Mouse (Mus musculus) ES-Bruce4 (cell line): ENCODE results near the gene Apoa5. TPM values are rescaled to one million over a fixed set of nuclear protein-coding genes. Genes with fewer than 3 reads are reported as not detected.

Source experiments
- H3K27ac ChIP-seq: 2 replicates; pipeline ENCODE4 v1.5.1; 2012; ENCODE audit warnings: low read length, inconsistent platforms; ENCODE audit not compliant: insufficient read depth
- H3K27me3 ChIP-seq: 2 replicates; pipeline ENCODE4 v1.6.1; 2012; ENCODE audit warnings: mild to moderate bottlenecking, low read length, inconsistent platforms; ENCODE audit not compliant: control insufficient read depth, poor library complexity, insufficient read depth, severe bottlenecking
- H3K36me3 ChIP-seq: 2 replicates; pipeline ENCODE4 v1.6.1; 2012; ENCODE audit warnings: inconsistent platforms, mild to moderate bottlenecking, low read length, moderate library complexity; ENCODE audit not compliant: control insufficient read depth, poor library complexity, insufficient read depth, severe bottlenecking
- H3K4me1 ChIP-seq: one replicate; pipeline ENCODE4 v1.8.1; 2011; ENCODE audit warnings: low read length; ENCODE audit not compliant: control insufficient read depth, insufficient read depth
- H3K4me3 ChIP-seq: 2 replicates; pipeline ENCODE4 v1.5.1; 2011; ENCODE audit warnings: low read depth, mild to moderate bottlenecking, low read length
- H3K9ac ChIP-seq: 2 replicates; pipeline ENCODE4 v1.6.1; 2012; ENCODE audit warnings: low read depth, mild to moderate bottlenecking, inconsistent platforms; ENCODE audit not compliant: poor library complexity, severe bottlenecking
- H3K9me3 ChIP-seq: replicated peaks from 2 replicates; pipeline ENCODE4 v1.6.1; 2012; ENCODE audit warnings: mild to moderate bottlenecking, low read length, inconsistent platforms; ENCODE audit not compliant: control insufficient read depth, poor library complexity, insufficient read depth, severe bottlenecking
- CTCF ChIP-seq: IDR thresholded peaks from one replicate; pipeline ENCODE4 v1.8.1; 2011; ENCODE audit warnings: low read depth, low read length
- EP300 ChIP-seq: IDR thresholded peaks from 2 replicates; pipeline ENCODE4 v1.6.1; 2011; ENCODE audit warnings: low read depth, low read length; ENCODE audit not compliant: insufficient read depth
- POLR2A ChIP-seq: IDR thresholded peaks from one replicate; pipeline ENCODE4 v1.8.1; 2011; ENCODE audit warnings: low read length; ENCODE audit not compliant: insufficient read depth
- polyA plus RNA-seq: library from polyadenylated mRNA; stranded (reverse); fragments of >200 nt; gene quantifications from 2 replicates; pipeline ENCODE4 v1.2.4, GENCODE M21; 2011; ENCODE audit warnings: low read depth; ENCODE audit not compliant: missing spikeins, insufficient read depth, insufficient read length

Gene Apoa5
- polyA plus RNA-seq, 1 experiment, result not detected

DNA sequence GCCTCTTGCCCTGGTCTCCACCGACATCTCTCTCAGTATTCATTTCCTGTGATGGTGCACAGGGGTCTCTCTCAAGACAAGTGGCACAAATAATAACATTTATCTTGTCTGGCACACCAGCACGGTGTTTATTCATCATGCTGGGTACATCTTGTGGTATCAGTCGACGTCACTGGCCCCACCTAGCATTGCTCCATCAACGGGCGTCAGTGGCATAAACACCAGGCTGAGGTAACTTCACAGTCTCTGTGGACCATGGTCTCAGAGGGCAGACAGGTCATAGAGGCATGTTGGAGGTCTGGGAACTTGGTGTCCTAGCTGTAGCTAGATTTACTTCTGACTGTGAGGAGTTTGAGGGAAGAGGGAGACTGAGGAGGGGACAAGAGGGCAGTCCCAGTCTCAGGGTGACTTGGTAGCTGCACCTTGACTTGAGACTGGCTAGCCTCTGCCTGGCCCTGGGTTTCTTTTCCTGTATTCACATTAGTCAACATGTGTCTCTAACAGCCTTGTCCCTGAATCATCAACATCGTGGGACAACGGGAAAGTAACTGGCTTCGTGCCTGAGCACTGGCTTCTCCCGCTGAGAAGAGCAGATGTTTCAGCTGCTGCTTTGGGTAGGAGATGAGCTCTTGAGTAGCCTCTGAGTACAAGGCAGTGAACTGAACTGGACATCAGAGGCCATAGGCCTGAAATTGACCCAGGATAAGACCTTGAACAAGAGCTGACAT, 11.6 kb upstream of the Apoa5 start:
- Histone ChIP-seq H3K9ac (no peak overlapping the region), H3K27me3 (no peaks in the 10 kb centered on the region), H3K9me3 (no peaks in the 10 kb centered on the region), H3K4me1 (peaks cover 2% of the 10 kb centered on the region), H3K36me3 (no peaks in the 10 kb centered on the region), H3K4me3 (no peak overlapping the region), H3K27ac (no peak overlapping the region)
- no peak for TF ChIP-seq POLR2A
- no peak for TF ChIP-seq EP300
- no peak for TF ChIP-seq CTCF

DNA sequence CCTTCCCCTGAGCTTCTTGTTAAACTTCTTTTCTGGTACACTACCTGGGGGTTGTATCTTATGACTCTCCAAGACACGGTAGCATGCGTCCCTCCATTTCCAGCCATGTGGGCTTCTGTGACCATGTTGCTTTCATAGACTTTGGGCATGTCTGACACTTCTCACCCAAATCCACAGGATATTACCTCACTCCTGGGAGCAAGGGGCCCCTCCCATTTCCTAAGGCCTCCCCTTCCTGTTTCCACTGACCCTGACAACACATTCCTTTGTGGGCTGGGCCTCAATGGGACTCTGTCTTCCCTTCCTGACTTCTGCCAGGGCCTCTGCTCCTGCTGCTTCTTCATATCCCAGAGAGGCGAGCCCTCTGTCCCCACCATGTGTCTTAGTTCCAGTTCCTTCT, 10.9 kb upstream of the Apoa5 start:
- Histone ChIP-seq H3K27ac (no peak overlapping the region), H3K36me3 (no peaks in the 10 kb centered on the region)
- TF ChIP-seq CTCF, result no peak
- no peak for TF ChIP-seq EP300
- TF ChIP-seq POLR2A, result no peak

DNA sequence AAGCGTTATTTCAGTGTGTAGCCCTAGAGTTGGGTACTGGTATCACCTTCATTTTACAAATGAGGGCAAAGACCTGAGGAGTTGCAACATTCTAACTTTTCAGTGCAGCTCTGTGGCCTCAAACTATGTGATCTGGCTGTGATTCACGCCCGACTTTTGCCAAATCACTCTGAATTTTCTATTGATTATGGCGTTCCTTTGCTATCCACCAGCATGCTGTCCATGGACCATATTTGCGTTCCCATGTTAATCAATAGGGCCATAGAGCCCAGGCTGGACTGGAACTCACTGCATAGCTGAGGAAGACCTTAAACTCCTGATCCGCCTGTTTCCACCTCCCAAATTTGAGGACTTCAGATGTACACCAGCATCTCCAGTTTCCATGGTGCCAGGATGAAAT, 9.3 kb upstream of the Apoa5 start:
- H3K9me3 ChIP-seq, result no peaks in the 10 kb centered on the region
- H3K4me3 ChIP-seq, result no peak overlapping the region
- TF ChIP-seq POLR2A, result no peak
- no peak for TF ChIP-seq CTCF
- TF ChIP-seq EP300, result no peak
- H3K27ac ChIP-seq, result no peak overlapping the region
- no peaks in the 10 kb centered on the region for H3K27me3 ChIP-seq
- H3K9ac ChIP-seq, result no peak overlapping the region
- peaks cover 2% of the 10 kb centered on the region for H3K4me1 ChIP-seq
- H3K36me3 ChIP-seq, result no peaks in the 10 kb centered on the region

More for the DNA sequence above, 10.9 kb upstream of the Apoa5 start:
- no peak overlapping the region for H3K9ac ChIP-seq
- H3K9me3 ChIP-seq, result no peaks in the 10 kb centered on the region
- peaks cover 2% of the 10 kb centered on the region for H3K4me1 ChIP-seq
- no peaks in the 10 kb centered on the region for H3K27me3 ChIP-seq
- H3K4me3 ChIP-seq, result no peak overlapping the region

DNA sequence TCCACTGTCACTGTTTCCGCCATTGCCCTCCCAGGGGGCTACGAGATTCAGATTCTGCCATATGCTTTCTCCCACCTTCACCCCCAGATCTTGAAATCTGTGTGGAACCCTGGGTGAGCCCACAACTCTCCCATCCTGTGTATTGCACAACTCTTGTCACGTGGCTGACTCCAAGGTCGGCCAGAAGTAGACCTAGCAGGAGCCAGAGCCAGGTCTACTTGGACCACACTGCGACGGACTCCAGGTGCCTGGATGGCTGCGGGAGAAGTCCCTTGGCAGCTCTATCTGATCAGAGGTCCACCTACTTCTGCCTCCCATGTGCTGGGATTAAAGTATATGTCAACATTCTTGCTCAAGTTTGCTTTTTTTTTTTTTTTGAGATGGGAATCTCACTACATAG, 7.3 kb upstream of the Apoa5 start:
- Histone ChIP-seq H3K4me3 (no peak overlapping the region), H3K27me3 (no peaks in the 10 kb centered on the region), H3K36me3 (no peaks in the 10 kb centered on the region), H3K9ac (no peak overlapping the region), H3K9me3 (no peaks in the 10 kb centered on the region), H3K27ac (no peak overlapping the region), H3K4me1 (peaks cover 2% of the 10 kb centered on the region)
- TF ChIP-seq CTCF (no peak), POLR2A (no peak), EP300 (no peak)

DNA sequence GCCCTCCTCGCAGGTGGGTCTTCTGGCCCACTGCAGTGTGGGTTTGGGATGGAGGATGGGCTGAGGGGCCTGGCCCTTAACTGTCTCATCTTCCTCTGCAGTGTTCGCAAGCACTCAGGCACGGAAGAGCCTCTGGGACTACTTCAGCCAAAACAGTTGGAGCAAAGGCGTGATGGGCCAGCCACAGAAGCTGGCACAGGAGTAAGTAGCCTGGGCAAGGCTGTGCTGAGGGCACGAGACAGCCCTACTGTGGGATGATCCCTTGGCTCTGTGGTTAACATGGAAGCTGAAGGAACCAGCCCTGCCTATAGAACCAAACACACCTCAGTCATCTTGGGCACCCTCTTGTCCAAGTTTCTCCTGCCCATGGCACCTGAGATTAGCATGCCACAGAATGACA, 692 bp downstream of the Apoa5 start:
- H3K9ac ChIP-seq, result no peak overlapping the region
- no peak overlapping the region for H3K27ac ChIP-seq
- no peaks in the 10 kb centered on the region for H3K27me3 ChIP-seq
- no peaks in the 10 kb centered on the region for H3K36me3 ChIP-seq
- TF ChIP-seq CTCF, result no peak
- TF ChIP-seq POLR2A, result no peak
- no peak for TF ChIP-seq EP300
- H3K4me3 ChIP-seq, result no peak overlapping the region
- H3K4me1 ChIP-seq, result no peaks in the 10 kb centered on the region
- H3K9me3 ChIP-seq, result no peaks in the 10 kb centered on the region

DNA sequence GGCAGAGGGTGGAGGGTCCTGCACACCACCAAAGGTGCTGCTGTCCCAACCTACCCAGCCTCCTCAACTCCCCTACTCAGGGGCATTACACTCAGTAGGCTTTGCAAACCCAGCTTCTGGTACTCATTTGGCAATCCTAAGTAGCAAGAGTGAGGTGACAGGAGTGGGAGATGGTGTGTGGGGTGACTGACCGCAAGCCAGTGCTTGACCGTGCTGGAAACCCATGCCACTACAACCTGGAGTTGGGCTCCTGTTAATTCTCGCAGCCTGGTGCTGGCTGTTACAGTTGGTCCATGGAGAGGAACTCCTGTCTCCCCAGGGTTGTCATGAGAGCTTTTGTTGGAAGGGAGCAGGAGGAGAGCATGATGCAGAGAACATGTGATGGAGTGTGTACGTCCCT, 2.3 kb downstream of the Apoa5 start:
- H3K27ac ChIP-seq, result no peak overlapping the region
- H3K9me3 ChIP-seq, result no peaks in the 10 kb centered on the region
- no peaks in the 10 kb centered on the region for H3K4me1 ChIP-seq
- no peaks in the 10 kb centered on the region for H3K27me3 ChIP-seq
- TF ChIP-seq POLR2A (no peak), CTCF (no peak), EP300 (no peak)
- H3K9ac ChIP-seq, result no peak overlapping the region
- peaks cover 10% of the 10 kb centered on the region for H3K36me3 ChIP-seq
- no peak overlapping the region for H3K4me3 ChIP-seq
